ENCODE assay signal across 19 mouse cellular contexts in the genomic region with DNA sequence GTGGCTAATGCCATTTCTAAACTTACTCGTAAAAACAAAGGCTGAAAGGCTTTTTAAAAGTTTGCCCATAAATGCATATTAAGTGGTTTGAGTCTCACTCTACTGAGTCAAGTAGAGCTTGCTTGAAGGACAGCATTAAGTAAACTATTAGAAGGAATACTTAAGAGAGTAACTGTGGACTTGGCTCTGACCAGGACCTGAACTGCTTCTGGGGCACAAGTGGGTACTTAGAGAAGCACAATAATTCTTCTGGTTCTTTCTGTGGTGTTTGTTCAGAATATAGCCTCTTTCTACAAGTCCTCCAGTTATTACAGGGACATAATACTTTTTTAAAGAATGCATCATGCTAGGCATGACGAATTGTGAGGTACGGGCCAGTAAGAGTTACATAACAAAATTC. TPM values are rescaled to one million over a fixed set of nuclear protein-coding genes. Genes with fewer than 3 reads are reported as not detected.
A peak's percentile ranks its signal among the peaks of the same experiment; 100 is the strongest.
DNase-seq lines count a peak whose midpoint lies in the region; ATAC-seq and TF ChIP-seq lines count a peak whose summit lies in the region.
"Had no signal": no experiment of that assay in that cellular context is flagged by ENCODE, and none has a peak within 500 bp of the region (broad histone marks: within the 10 kb centered on the region; RNA-seq: fewer than 3 reads in every experiment).

No protein-coding gene starts in this region.

- H3K4me2 ChIP-seq in lung, postnatal 0 days (replicated peaks; ENCODE audit: low read depth, low read length), result no peak overlapping the region
- H3K4me2 ChIP-seq: embryonic facial prominence, embryonic 12.5 days; forebrain, embryonic 13.5 days; forebrain, embryonic 15.5 days had no signal

- no peak for TF ChIP-seq CTCF in lung, postnatal 0 days (IDR thresholded peaks at IDR 0.05)

- peak; percentile 89 for ATAC-seq in lung, postnatal 0 days
- ATAC-seq: forebrain, embryonic 13.5 days; forebrain, embryonic 15.5 days had no signal

- no peak overlapping the region for H3K9ac ChIP-seq in lung, postnatal 0 days (replicated peaks; ENCODE audit: low read depth)
- H3K9ac ChIP-seq: embryonic facial prominence, embryonic 12.5 days; forebrain, embryonic 13.5 days; forebrain, embryonic 15.5 days had no signal

- peaks cover 15% of the 10 kb centered on the region; the same call in 1 of the 2 replicates for H3K4me1 ChIP-seq in lung, postnatal 0 days (ENCODE audit: insufficient read depth, low read depth, low read length)

- H3K4me3 ChIP-seq in lung, postnatal 0 days (ENCODE audit: low read depth, low read length), result no peak overlapping the region
- H3K4me3 ChIP-seq: embryonic facial prominence, embryonic 10.5 days; embryonic facial prominence, embryonic 12.5 days; forebrain, embryonic 13.5 days; forebrain, embryonic 15.5 days had no signal

- peak; percentile 64; the same call in 1 of the 2 replicates for TF ChIP-seq EP300 in lung, postnatal 0 days (IDR thresholded peaks at IDR 0.05)

- H3K27me3 ChIP-seq in lung, postnatal 0 days (replicated peaks; ENCODE audit: insufficient read depth, low read length), result no peaks in the 10 kb centered on the region
- H3K27me3 ChIP-seq: embryonic facial prominence, embryonic 12.5 days; forebrain, embryonic 13.5 days; forebrain, embryonic 15.5 days had no signal

- no peak overlapping the region for H3K27ac ChIP-seq in lung, postnatal 0 days (ENCODE audit: low read length)
- H3K27ac ChIP-seq: embryonic facial prominence, embryonic 10.5 days; embryonic facial prominence, embryonic 12.5 days; forebrain, embryonic 13.5 days; forebrain, embryonic 15.5 days had no signal

- H3K9me3 ChIP-seq in lung, postnatal 0 days (ENCODE audit: low read length), result no peaks in the 10 kb centered on the region
- H3K9me3 ChIP-seq: embryonic facial prominence, embryonic 10.5 days; embryonic facial prominence, embryonic 12.5 days; forebrain, embryonic 13.5 days; forebrain, embryonic 15.5 days had no signal

- 60% methylated on average over 3 of the region's 3 CpGs for WGBS in lung, postnatal 0 days

- no peaks in the 10 kb centered on the region for H3K36me3 ChIP-seq in lung, postnatal 0 days (ENCODE audit: insufficient read depth, low read length)
- H3K36me3 ChIP-seq: embryonic facial prominence, embryonic 12.5 days had no signal

- peak; percentile 38 to 62 for DNase-seq in lung, adult 18-20 months
- no peak for DNase-seq in lung, postnatal 14 days
- peak; percentile 90 for DNase-seq in lung, postnatal 0 days (ENCODE audit: low spot score)
- DNase-seq in lung, postnatal 10 days, result no peak
- DNase-seq in lung, postnatal 36 days, result peak; percentile 69
- no peak for DNase-seq in embryo, embryonic 10.5 days (ENCODE audit: low spot score)
- DNase-seq: adrenal gland, adult 2 months; adrenal gland, postnatal 10 days; adrenal gland, postnatal 25 days; cerebellum, adult 11 months; cerebellum, adult 18-20 months; cerebellum, adult 8-10 months; cerebellum, adult 9-11 months; cerebellum, postnatal 14 days; cerebellum, postnatal 36 days had no signal

RNA-seq across cellular contexts. Expression of a gene that starts 5.0 kb away (rescaled TPM):
- polyA plus RNA-seq in lung, postnatal 0 days (2015; fragmentation: Nextera tagmentation; extraction: Ambion mirVana), result 25.1 and 29.9 TPM in 2 replicates

RNA-seq across cellular contexts. Expression of a gene that starts 11.3 kb away (rescaled TPM):
- polyA plus RNA-seq in lung, postnatal 0 days (2015; fragmentation: Nextera tagmentation; extraction: Ambion mirVana), result 13.2 and 13.5 TPM in 2 replicates

RNA-seq across cellular contexts. Expression of a gene that starts 42.7 kb away (rescaled TPM):
- polyA plus RNA-seq in lung, postnatal 0 days (2015; fragmentation: Nextera tagmentation; extraction: Ambion mirVana), result 55.6 and 56.8 TPM in 2 replicates

Comparison
In these comparisons a context has a peak if more than half of its experiments do, and no peak if none do; other contexts are left out.
1. DNase-seq: peak in lung, adult 18-20 months (2 of 2), lung, postnatal 0 days (single experiment) and lung, postnatal 36 days (single experiment); none in lung, postnatal 14 days (single experiment), lung, postnatal 10 days (single experiment) and embryo, embryonic 10.5 days (single experiment).